Mouse (Mus musculus): ENCODE measurements around the gene Tufm.

GRCm38 (mm10) chr7:126443997-126444396, 43.2 kb upstream of the Tufm start:
- TF ChIP-seq CTCF (conservative IDR thresholded peaks at IDR 0.05; ENCODE audit: low read length) (no peak), POU5F1 (IDR thresholded peaks at IDR 0.05; ENCODE audit: borderline replicate concordance, low read length) (no peak)
